Mouse (Mus musculus): Measurements from ENCODE around the gene Fam185a.

The Fam185a gene

DNA sequence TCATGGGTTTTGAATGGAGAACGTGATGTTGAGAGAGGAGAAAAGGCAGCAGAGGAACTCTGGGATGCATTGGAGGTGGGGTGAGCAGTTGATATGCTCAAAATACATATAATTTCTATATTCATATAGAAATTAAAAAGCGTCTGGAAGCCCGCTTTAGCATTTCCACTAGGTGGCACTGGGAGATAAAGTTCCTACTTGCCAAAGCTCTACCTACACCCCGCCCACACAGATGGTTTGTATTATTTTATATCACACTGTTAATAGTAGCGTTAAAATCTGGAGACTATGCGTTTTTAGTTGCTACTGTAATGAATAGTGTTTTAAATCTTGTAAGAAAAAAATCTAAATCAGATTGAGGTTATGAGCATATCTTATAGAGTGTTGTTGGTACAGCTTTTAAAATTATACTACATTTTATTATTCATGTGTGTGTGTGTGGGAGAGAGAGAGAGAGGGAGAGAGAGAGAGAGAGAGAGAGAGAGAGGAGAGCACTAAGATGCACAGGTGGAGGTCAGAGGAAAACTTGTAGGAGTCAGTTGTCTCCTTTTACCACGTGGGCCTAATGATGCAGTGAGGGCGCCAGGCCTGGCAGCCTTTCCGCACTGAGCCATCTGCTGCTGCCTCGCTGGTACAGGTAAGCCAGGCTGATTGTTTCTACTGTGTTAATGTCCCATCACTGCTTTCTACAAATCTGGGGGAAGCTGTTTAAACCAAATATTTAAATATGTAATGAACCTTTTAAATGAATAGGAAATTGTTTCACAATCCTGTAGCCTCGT lies 9.6 kb downstream of the Fam185a start:
- DNase-seq = peak; percentile 46

DNA sequence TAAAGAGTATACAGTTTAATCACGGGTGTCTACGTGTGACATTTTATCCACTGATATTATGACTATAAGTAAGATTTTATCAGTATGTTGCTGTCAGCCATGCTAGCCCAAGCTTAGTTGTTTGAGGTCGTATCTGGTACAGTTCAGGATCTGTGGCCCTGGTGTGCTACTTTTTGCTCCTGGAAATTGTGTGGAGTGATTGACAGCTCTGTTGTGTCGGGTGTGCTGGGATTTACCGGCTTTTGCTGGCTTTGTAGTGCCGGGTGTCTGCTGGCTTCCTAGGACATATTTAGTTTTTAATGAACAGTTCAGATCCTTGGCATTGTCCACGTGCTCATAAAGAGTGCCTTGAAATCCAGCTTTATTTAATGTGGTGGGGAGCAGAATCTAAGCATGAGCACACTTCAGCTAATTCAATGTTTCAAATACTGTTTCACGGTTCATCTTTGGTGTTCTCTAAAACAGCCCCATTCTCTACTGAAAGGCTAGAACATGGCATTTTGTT lies 11.8 kb downstream of the Fam185a start:
- DNase-seq = no peak

GRCm38 (mm10) chr5:21438428-21438827 lies 13.7 kb downstream of the Fam185a start:
- no peak for DNase-seq

DNA sequence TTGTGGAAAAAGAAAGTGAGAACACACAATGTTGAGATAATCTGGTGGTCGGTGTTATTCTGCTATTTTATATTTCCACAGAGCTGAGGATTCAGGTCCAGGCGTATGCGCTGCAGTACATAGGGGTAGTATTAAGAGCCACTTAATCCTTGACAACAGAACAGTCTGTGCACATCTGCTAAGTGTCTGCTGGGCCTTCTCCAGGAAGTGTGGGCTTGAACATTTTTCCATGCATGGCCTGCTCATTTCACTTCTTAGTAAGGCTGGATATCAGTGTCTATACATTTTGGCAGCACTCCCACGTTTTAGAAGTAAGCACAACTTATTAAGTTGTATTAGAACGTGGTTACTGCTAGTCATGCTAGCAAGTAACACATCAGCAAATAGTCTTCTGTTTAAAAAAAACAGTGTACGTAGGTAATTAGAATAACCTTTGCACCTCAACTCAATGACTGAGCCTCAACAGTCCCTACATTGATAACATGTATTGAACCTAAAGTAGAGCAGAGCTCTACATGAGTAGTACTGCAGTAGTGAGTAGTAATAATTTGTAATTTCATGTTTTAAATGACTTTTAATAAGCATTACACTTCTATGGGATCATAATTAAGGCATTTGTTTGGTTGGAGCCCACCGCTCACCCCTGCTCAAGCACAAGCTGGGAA lies 14.8 kb downstream of the Fam185a start:
- DNase-seq = no peak

DNA sequence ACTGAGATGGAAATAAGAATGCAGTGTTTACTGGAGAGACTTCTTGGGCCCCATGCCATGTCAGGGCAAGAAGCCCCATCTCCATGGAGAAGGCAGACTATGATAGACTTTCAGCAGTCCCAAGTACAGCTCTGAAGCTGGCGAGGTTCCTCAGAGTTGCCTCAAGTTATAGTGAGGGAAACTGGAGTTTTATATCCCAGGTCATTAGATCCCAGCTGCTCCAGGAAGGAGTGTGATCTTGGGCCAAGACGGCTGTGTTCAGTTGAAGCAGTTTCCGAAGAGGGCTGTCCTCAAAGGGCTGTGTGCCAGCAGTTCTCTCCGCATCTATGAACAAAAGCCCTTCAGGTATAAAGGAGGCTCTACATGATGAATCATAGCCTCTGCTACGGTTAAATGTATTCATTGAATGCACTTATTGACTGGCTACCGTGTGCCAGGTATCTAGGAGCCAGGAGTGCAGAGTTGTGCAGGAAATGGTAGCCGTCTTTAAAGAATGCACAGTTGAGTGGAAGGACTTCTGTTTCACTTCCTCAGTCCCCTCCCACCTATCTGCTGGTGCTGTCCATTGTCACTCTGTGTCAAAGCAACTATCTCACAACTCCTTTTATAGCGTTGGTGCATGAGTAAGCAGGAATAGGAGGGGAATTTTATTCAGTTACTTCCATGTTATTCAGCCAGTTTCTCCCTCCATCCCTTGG lies 16.2 kb downstream of the Fam185a start:
- no peak for DNase-seq

DNA sequence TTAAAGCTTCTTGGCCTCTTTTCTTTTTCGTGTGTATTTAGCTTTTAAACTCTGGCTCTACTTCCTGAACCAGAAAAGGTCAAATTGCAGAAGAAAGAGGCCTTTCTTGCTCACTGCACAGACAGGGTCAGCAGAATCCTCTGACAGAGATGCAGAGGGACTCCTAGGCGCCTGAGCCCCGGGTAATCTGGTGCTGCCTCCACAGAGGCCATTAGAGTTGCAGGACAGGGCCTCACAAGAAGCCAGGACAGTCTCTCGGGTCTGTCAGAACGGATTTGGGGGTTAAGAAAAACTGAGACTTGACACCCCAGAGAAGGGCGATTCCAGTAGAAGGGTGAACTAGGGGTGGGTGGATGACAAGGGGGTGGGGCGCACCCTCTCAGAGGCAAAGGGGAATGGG lies 42.6 kb downstream of the Fam185a start:
- DNase-seq = no peak

DNA sequence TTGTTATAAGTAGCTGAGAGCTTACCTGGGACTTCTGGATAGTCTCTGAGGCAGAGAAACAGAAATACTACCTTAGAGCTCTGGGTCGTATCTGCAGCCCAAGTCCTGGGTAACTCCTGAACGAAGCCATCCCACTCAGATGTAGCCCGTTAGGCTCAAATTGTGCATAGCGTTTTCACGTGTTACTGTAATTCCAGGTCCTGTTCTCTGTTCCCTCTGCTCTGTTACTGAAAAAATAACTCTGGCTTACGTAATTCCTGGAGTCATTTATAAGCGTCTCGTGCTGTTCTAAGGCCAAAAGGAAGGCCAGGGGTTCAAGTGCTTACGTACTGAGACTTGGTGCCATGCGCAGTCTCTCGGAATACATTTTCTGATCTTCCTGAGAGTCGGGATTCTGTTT lies 43.3 kb downstream of the Fam185a start:
- no peak for DNase-seq

DNA sequence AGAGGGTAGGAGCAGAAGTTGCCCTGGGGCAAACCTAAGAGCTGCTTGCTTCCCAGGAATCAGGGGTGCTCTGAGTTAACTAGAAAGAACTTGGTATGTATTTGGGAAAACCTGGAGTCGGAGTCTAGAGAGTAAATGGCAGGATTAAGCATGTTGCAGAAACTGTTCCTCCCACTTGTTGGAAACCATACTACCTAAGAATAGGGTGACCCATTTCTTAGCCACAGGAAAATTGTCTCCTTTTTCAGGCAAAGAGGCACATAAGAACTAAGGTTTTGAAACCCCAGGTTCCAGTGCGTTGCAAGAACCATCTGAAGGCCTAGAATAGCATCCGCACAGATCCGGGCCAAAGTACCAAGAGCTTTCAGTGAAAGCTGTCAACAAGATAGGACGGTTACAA lies 53.7 kb downstream of the Fam185a start:
- no peak for DNase-seq

DNA sequence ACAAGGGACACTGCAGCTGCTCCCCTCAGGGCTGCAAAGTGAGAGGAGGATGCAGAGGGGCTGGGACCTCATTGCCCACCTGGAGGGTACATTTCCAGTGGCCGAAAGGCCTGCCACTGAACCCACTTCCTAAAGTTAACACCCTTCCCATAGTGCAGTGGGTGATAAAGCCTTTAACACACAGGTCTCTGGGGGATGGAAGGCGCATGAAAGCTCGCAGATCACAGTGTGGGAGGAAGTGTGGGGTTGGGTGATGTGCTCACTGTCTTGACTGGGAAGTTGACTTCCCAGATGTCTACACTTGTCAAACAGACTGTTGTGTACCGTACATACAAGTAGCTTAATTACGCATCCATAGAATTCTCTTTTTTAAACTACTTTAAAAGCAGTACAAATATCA lies 55.0 kb downstream of the Fam185a start:
- no peak for DNase-seq

DNA sequence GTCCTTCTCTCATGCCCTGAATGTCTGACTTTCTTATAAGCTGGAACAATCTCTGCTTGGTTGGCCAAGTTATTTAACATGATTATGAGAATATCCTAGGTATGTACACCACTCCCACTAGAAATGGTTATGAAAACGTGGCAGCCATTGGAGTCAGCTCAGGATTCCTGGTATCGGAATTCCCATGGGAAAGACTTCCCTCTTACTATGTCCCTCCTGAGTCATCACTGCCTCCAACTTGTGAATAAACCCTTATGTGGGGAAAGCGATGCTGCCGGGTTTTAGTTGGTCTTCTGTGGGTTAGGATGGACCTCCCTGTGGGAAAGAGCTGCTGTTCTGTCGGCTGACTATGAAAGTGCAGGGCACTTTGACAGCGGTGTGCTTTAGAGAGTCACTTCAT lies 56.8 kb downstream of the Fam185a start:
- DNase-seq = no peak

- DNase-seq = no peak
Observed at GRCm38 (mm10) chr5:21482446-21483222, 57.9 kb downstream of the Fam185a start.

DNA sequence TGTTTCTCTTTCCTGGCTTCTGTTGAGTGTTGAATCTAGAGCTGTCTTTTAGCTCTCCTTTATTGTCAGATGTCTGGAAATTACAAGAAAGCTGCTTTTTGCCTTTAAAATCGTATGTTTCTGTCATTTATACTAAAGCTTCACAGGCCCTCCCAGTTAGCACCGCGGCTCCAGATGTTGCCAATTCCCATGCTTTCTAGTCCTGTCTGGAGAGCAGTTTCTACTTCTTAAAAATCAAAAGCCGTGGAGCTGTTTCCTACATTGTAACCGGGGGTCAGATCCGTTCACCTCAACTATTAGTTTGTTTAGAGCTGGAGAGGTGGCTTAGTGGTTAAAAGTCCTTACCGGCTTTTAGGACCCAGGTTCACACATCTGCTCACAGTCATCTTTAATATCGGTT lies 58.5 kb downstream of the Fam185a start:
- no peak for DNase-seq

- DNase-seq = no peak
Observed at GRCm38 (mm10) chr5:21485197-21485829, 60.6 kb downstream of the Fam185a start.

DNA sequence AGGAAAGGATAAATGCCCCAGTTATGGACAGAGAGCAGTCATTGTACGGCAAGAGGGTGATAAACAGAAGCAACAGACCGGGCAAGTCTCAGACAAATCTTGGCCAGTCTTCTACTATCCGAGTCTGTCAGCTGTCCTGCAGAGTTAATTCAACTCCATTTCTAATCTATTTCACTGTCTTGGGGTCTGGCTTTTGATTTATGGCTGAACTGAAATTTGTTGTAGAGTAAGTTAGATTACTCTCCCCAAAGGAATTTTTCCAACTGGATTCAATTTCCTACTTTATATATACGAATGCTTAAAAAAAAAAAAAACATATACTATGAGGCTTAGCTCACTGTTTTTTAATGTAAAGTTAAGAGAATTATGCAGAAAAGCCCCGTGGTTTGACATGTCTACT lies 62.0 kb downstream of the Fam185a start:
- DNase-seq = no peak

GRCm38 (mm10) chr5:21487306-21487705 lies 62.5 kb downstream of the Fam185a start:
- DNase-seq = peak; percentile 11

DNA sequence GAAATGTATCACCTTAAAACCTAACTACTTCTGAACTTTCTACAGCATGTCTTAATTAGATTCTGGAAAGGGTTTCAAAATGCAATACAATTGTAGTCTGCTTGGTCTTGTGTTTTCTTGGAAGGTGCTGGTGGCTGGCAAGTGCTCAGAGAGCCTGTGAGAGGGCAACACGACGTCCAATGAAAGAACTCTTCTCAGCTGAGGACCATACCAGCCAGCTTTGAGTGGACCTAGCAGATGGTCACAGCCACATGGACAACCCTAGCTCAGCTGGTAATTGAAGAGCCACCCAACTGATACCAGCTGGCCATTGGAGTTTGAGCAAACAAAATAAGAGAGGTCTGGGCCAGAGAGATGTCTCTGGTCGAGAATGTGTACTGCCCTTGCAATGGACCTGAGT lies 63.0 kb downstream of the Fam185a start:
- DNase-seq = peak; percentile 71

DNA sequence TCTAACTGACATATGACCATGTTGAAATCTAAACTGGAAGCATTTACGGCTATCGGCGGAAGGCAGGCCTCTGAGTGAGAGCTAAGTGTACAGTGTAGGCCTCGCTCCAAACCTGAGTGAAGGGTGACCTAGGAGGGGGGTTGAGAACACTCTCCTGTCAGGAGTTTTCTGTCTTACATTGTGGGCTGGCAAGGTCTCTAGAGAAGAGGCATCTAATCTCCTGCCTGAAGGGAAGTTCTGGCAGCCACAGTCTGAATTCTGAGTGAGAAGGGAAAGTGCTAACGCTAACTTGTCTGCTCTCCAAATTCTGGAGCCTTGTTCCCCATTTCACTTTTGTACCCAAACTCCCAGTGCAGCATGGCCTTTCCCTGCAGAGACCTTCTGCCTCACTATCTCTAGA lies 63.7 kb downstream of the Fam185a start:
- DNase-seq = peak; percentile 13

DNA sequence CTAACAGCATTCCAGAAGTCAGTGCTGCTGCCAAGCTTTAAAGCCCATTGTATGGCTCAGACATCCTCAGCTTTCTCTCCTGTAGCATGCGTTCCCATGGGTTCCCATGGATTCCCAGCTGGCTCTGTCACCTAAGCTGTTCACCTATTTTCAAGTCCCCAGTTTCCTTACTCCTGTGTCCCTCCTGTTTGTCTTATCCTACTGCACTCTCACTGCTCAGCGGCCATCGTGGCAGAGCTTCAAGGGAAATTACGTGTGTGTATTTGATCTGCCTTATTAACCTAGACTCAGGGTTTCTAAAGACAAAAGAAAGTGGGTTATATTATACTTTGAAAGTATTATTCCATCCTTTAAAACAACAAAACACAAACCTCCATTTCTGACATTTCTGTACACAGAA lies 64.4 kb downstream of the Fam185a start:
- DNase-seq = no peak

DNA sequence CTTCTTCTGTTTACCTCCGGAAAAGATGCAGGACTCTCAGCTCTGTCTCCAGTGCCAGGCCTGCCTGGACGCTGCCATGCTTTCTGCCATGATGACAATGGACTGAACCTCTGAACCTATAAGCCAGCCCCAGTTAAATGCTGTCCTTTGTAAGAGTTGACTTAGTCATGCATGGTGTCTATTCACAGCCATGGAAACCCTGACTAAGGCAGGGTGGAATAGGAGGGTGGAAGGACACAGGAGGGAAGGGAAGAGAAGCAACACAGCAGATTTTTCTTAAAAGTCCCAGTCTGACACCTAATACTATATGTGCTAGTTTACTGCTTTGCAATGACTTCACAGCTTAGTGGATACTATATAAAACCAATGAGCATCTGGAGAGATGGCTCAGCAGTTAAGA lies 66.7 kb downstream of the Fam185a start:
- DNase-seq = no peak

- no peak for DNase-seq
Observed at GRCm38 (mm10) chr5:21492213-21492612, 67.5 kb downstream of the Fam185a start.

- no peak for DNase-seq
Observed at GRCm38 (mm10) chr5:21493294-21493999, 68.7 kb downstream of the Fam185a start.

- no peak for DNase-seq
Observed at GRCm38 (mm10) chr5:21494781-21495180, 70.0 kb downstream of the Fam185a start.
